Mouse (Mus musculus) stomach, embryonic 15.5 days (tissue): ENCODE data around the gene Dnah9. TPM values are rescaled to one million over a fixed set of nuclear protein-coding genes. Genes with fewer than 3 reads are reported as not detected.
A peak's percentile ranks its signal among the peaks of the same experiment; 100 is the strongest.

ENCODE experiments used
- ATAC-seq: fragments of 200-750 bp; cut with Nextera tagmentation; 2 replicates; pipeline ENCODE4 v1.8.0; 2017; ENCODE audit warnings: low read depth, moderate number of reproducible peaks, moderate TSS enrichment; ENCODE audit not compliant: insufficient read depth, low FRiP score
- H3K27ac ChIP-seq: fragments of 300-500 bp; sonication (generic); 2 replicates; pipeline ENCODE4 v1.5.1; 2015; ENCODE audit warnings: mild to moderate bottlenecking, inconsistent platforms
- H3K27me3 ChIP-seq: fragments of 300-500 bp; sonication (generic); replicated peaks from 2 replicates; pipeline ENCODE4 v1.6.1; 2015; ENCODE audit warnings: inconsistent platforms
- H3K36me3 ChIP-seq: fragments of 300-500 bp; sonication (generic); 2 replicates; pipeline ENCODE4 v1.6.1; 2015; ENCODE audit warnings: inconsistent platforms
- H3K4me1 ChIP-seq: fragments of 300-500 bp; sonication (generic); 2 replicates; pipeline ENCODE4 v1.6.1; 2015; ENCODE audit warnings: inconsistent platforms
- H3K4me2 ChIP-seq: fragments of 300-500 bp; sonication (generic); 2 replicates; pipeline ENCODE4 v1.6.1; 2015; ENCODE audit warnings: mild to moderate bottlenecking, inconsistent platforms
- H3K4me3 ChIP-seq: fragments of 300-500 bp; sonication (generic); replicated peaks from 2 replicates; pipeline ENCODE4 v1.5.1; 2015; ENCODE audit warnings: inconsistent platforms
- H3K9ac ChIP-seq: fragments of 300-500 bp; sonication (generic); 2 replicates; pipeline ENCODE4 v1.6.1; 2015; ENCODE audit warnings: inconsistent platforms
- H3K9me3 ChIP-seq: fragments of 300-500 bp; sonication (generic); 2 replicates; pipeline ENCODE4 v1.6.1; 2016; ENCODE audit warnings: inconsistent platforms
- WGBS: fragments of 180-500 bp; shearing (Covaris S2); methylation state at CpG from one replicate; pipeline ENCODE4 v1.1.7; 2015; 5-methylcytosine and 5-hydroxymethylcytosine counted together
- polyA plus RNA-seq: library from polyadenylated mRNA; unstranded; fragments of >200 nt; fragmentation: Nextera tagmentation; extraction: Ambion mirVana; gene quantifications from 2 replicates; pipeline ENCODE4 v1.2.1, GENCODE M21; 2015

Dnah9 gene
- polyA plus RNA-seq, 1 experiment from 2014 or later, result 0.27 TPM

DNA sequence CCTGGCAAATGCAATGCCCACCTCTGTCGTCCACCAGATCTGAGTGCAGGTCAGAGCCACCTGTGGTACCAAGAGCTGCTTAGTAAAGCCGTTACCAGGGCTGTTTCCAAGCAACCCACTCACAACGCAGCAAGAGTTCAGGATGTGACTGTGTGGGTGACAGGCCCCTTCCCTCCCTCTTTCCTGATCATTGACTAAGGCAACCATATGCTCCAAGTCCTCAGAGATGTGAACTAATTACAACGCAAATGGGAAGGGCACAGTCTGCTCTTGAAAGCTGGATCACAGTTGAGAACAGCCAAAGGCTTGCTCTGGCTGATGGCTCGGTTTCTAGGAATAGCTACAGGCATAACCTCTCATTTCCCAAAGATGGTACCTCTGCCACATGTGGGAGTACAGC is 95.4 kb downstream of the Dnah9 start:
- Histone ChIP-seq H3K4me3 (no peak overlapping the region), H3K27ac (no peak overlapping the region), H3K27me3 (no peaks in the 10 kb centered on the region), H3K4me1 (no peaks in the 10 kb centered on the region), H3K9ac (no peak overlapping the region), H3K4me2 (no peak overlapping the region), H3K9me3 (no peaks in the 10 kb centered on the region), H3K36me3 (no peaks in the 10 kb centered on the region)
- WGBS, result 76% methylated on average over 5 of the region's 5 CpGs
- no peak for ATAC-seq

DNA sequence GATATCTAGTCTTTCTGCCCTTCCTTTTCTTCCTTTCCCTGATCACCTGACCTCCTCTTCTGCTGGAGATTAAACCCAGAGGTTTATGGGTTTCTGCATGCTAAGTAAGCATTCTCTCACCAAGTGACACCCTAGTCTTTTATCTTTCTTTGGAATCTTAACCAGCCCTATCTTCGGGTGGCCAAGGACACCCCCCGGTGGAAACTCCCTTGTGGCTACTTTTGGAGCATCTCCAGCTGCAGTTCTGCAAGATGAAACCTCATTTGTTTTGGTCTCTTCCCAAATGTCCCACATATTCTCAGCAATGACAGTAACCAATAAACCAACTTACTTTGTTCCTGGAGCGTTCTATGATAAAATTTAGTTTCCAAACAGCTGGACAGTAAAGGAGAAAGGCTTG is 109.4 kb downstream of the Dnah9 start:
- no peaks in the 10 kb centered on the region for H3K36me3 ChIP-seq
- H3K27ac ChIP-seq, result no peak overlapping the region
- H3K4me3 ChIP-seq, result no peak overlapping the region
- WGBS, result 55% methylated on average over 3 of the region's 3 CpGs
- H3K4me2 ChIP-seq, result no peak overlapping the region
- no peak overlapping the region for H3K9ac ChIP-seq
- no peaks in the 10 kb centered on the region for H3K4me1 ChIP-seq
- H3K9me3 ChIP-seq, result no peaks in the 10 kb centered on the region
- no peaks in the 10 kb centered on the region for H3K27me3 ChIP-seq
- ATAC-seq, result no peak

DNA sequence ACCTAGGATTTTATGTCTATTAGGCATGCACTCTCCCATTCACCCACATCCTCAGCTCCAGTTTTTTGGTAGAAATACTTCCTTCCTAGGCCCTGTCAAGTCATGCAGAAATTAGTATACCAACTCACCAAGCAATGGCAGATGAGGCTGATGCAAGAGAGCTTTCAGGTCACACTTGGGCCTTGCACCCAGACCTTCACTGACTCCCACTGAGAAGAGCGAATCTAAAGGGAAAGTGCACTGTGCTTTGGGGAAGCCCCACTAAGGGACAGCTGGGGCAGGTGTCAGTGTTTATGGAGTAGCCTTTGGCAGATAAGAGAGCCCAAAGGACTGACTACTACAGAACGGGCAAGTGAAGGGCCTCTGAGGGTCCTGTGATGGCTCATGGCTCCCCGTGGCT is 117.1 kb downstream of the Dnah9 start:
- Histone ChIP-seq H3K9ac (no peak overlapping the region), H3K4me2 (no peak overlapping the region), H3K4me3 (no peak overlapping the region), H3K27me3 (no peaks in the 10 kb centered on the region), H3K36me3 (no peaks in the 10 kb centered on the region), H3K9me3 (no peaks in the 10 kb centered on the region), H3K4me1 (peaks cover 4% of the 10 kb centered on the region), H3K27ac (no peak overlapping the region)
- ATAC-seq, result no peak
- WGBS, result 90% methylated on average over 3 of the region's 3 CpGs

DNA sequence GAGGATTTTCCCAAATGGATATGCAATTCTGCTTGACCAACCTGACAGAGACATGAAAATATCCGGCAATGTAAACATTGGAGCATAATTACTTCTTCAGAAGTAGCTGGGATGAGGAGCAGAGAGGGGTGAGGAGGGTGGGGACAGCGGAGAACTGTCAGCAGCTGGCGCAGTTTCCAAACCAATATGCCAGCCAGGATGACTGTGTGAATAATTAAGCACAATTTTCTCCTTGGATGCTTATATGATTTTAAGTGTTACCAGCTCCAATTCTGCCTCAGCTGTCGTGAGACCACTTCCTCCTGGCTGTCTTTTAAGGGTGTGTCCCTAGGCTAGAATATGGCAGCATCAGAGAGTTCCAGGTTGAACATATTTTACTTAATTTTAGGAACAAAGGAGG is 119.2 kb downstream of the Dnah9 start:
- Histone ChIP-seq H3K9ac (no peak overlapping the region), H3K9me3 (no peaks in the 10 kb centered on the region), H3K27ac (no peak overlapping the region), H3K4me2 (no peak overlapping the region), H3K4me3 (no peak overlapping the region), H3K27me3 (no peaks in the 10 kb centered on the region), H3K4me1 (peaks cover 4% of the 10 kb centered on the region), H3K36me3 (no peaks in the 10 kb centered on the region)
- ATAC-seq, result no peak
- 73% methylated on average over 4 of the region's 4 CpGs for WGBS

DNA sequence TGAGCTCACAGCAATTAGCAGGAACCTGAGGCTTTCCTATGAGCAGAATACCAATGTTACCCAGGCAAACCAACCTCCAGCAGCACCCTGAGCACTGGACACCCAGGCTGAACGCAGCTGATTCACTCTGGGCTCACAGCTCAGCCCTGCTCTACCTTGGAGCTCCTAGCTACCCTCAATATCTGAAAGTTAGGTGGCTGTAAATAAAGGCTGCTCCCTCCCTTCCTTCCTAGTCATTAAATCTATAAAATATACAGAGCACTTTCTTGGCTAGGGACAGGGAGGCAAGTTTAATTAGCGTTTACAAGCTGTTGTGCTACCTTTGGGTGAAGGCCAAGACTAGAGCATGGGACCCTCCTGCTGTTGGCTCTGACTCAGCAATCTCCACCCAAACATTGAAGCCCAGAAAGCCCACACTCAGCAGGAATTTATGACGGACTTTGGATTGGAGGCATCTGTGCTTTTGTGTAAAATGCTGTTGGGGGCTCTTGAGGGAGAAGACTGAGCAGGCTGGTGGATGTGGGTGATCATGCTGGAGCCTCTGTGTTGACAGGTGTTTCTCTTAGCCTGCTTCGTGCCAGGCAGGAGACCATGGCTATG is 121.7 kb downstream of the Dnah9 start:
- no peaks in the 10 kb centered on the region for H3K9me3 ChIP-seq
- peaks cover 4% of the 10 kb centered on the region for H3K4me1 ChIP-seq
- 40% methylated on average over 4 of the region's 4 CpGs for WGBS
- no peak overlapping the region for H3K9ac ChIP-seq
- H3K4me2 ChIP-seq, result no peak overlapping the region
- H3K36me3 ChIP-seq, result no peaks in the 10 kb centered on the region
- peak; percentile 35; the same call in 1 of the 2 replicates for ATAC-seq
- H3K27ac ChIP-seq, result no peak overlapping the region; the same call in 1 of the 2 replicates
- H3K4me3 ChIP-seq, result no peak overlapping the region
- H3K27me3 ChIP-seq, result no peaks in the 10 kb centered on the region

DNA sequence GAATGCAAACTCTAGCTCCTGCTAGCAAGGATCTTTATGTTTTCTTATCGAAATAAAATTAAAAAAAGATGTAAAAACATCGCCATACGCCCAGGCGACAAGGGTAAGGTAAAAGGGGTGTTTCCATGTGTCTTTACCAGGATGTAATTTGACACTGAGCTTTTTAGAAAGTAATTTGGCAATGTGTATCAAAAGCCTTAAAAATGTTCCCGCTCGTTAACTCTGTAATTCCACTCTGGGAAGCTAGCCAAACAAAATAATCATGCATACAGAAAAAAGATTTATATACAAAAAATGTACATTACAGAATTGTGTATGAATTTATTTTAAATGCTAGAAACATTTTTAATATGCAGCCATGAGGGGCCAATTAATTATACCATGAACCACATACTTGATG is 124.7 kb downstream of the Dnah9 start:
- Histone ChIP-seq H3K9me3 (no peaks in the 10 kb centered on the region), H3K27ac (no peak overlapping the region; the same call in 1 of the 2 replicates), H3K9ac (no peak overlapping the region), H3K27me3 (no peaks in the 10 kb centered on the region), H3K4me2 (no peak overlapping the region; the same call in 1 of the 2 replicates), H3K4me1 (peaks cover 4% of the 10 kb centered on the region), H3K4me3 (no peak overlapping the region), H3K36me3 (no peaks in the 10 kb centered on the region)
- ATAC-seq, result no peak
- 32% methylated on average over 6 of the region's 6 CpGs for WGBS

DNA sequence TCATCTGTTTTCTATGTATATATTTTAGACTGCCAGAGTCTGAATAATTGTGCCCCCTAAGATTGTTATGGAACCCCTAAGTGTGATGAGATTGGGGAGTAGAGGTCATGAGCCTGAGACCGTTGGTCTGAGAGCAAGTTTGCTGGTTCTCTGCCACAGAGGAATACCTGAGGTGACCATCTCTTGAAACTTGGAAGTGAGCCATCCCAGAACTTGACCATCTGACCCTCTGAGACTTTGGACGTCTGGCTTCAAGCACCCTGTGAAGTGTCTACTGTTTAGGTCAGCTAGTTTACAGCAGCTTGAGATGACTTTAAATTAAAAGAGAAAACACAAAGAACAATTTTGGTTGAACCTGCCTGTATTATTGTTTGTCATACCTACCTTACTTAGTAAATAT is 125.8 kb downstream of the Dnah9 start:
- H3K27me3 ChIP-seq, result no peaks in the 10 kb centered on the region
- no peak overlapping the region for H3K4me3 ChIP-seq
- no peaks in the 10 kb centered on the region for H3K36me3 ChIP-seq
- H3K27ac ChIP-seq, result no peak overlapping the region
- H3K9me3 ChIP-seq, result no peaks in the 10 kb centered on the region
- H3K4me2 ChIP-seq, result no peak overlapping the region
- ATAC-seq, result no peak
- no peak overlapping the region for H3K9ac ChIP-seq
- WGBS, result 64% methylated on average over 2 of the region's 2 CpGs
- H3K4me1 ChIP-seq, result peaks cover 4% of the 10 kb centered on the region

DNA sequence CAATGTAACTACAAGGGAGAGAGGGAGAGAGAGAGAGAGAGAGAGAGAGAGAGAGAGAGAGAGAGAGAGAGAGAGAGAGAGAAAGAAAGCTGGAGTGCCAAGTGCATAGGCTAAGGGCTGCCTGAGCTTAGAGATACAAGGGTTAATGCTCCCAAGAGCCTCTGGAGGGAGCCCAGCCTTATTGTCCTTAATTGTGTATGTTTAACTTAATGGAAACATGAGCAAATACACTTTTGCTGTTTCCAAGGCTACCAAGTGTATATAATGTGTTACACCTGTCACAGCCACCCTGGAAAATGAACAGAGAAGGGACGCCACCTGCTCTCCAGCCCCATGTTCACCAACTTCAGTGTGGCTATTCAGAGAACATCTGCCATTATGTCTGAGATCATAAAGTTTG is 142.6 kb downstream of the Dnah9 start:
- H3K4me1 ChIP-seq, result no peaks in the 10 kb centered on the region
- H3K9ac ChIP-seq, result no peak overlapping the region
- H3K27me3 ChIP-seq, result no peaks in the 10 kb centered on the region
- WGBS, result 21% methylated on average over 1 of the region's 1 CpGs
- H3K27ac ChIP-seq, result no peak overlapping the region
- no peaks in the 10 kb centered on the region for H3K9me3 ChIP-seq
- H3K4me2 ChIP-seq, result no peak overlapping the region
- H3K36me3 ChIP-seq, result no peaks in the 10 kb centered on the region
- no peak overlapping the region for H3K4me3 ChIP-seq
- peak; percentile 71; the same call in 1 of the 2 replicates for ATAC-seq

DNA sequence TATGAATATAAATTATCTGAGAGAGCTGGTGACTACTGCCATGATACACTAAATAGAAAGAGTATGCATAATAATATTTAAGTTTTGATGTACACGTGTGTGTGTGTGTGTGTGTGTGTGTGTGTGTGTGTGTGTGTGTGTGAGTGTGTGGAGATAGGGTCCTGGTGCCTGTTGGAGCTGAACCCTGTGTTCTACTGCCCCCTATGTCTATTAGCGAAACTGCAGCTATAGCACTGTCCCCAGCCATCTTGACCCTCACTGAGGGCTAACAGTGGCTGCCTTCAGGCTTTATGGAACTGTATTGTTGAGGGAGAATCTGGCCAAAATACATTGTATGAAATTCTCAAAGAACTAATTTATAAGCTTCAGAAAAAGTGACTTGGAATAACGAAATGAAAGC is 192.5 kb downstream of the Dnah9 start:
- no peak overlapping the region for H3K4me2 ChIP-seq
- no peak for ATAC-seq
- no peaks in the 10 kb centered on the region for H3K27me3 ChIP-seq
- H3K27ac ChIP-seq, result no peak overlapping the region
- WGBS, result 58% methylated on average over 3 of the region's 3 CpGs
- no peaks in the 10 kb centered on the region for H3K4me1 ChIP-seq
- no peak overlapping the region for H3K9ac ChIP-seq
- H3K4me3 ChIP-seq, result no peak overlapping the region
- no peaks in the 10 kb centered on the region for H3K36me3 ChIP-seq
- H3K9me3 ChIP-seq, result no peaks in the 10 kb centered on the region

DNA sequence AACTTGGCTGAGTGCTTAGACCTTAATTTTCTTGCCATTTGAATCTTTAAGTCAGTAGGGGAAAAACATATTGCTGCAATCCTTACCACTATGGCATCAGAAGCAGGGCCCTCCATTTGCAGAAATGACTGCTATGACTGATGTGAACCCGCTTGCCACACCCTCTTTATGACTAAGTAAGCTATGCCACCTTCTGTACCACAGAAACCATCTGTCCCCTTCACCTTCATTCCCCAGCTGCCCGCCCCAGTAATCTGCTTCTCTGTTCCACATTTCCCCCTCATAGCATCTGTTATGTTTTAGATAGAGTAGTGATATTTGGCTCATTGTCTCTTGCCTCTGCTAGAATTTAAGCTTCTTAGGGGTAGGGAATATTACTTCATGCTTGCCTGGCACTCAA is 237.6 kb downstream of the Dnah9 start:
- no peak overlapping the region for H3K9ac ChIP-seq
- no peak overlapping the region for H3K27ac ChIP-seq
- no peaks in the 10 kb centered on the region for H3K9me3 ChIP-seq
- H3K4me3 ChIP-seq, result no peak overlapping the region
- H3K4me1 ChIP-seq, result no peaks in the 10 kb centered on the region
- H3K4me2 ChIP-seq, result no peak overlapping the region
- H3K27me3 ChIP-seq, result no peaks in the 10 kb centered on the region
- H3K36me3 ChIP-seq, result no peaks in the 10 kb centered on the region
- 77% methylated on average over 2 of the region's 2 CpGs for WGBS
- ATAC-seq, result no peak

DNA sequence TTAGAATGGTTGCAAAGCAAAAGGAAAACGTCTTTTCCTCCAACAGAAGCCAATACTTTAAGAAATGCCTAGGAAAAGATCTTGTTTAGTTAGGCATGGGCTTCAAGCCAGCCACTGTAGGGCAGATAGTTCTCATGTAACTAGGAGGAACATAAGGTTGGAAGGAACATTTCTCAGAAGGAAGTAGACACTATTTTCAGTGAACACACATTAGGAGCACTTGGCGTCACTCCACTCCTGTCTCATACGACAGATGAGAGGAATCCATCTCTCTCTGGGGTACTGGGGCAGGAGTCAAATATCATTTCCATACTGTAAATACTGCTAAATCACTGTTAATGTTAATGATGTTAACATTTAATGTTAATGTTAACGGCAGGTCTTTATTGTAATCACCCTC is 238.0 kb downstream of the Dnah9 start:
- no peak overlapping the region for H3K9ac ChIP-seq
- H3K4me1 ChIP-seq, result no peaks in the 10 kb centered on the region
- H3K4me3 ChIP-seq, result no peak overlapping the region
- ATAC-seq, result no peak
- H3K27ac ChIP-seq, result no peak overlapping the region
- no peak overlapping the region for H3K4me2 ChIP-seq
- no peaks in the 10 kb centered on the region for H3K9me3 ChIP-seq
- no peaks in the 10 kb centered on the region for H3K36me3 ChIP-seq
- H3K27me3 ChIP-seq, result no peaks in the 10 kb centered on the region
- 43% methylated on average over 4 of the region's 4 CpGs for WGBS

DNA sequence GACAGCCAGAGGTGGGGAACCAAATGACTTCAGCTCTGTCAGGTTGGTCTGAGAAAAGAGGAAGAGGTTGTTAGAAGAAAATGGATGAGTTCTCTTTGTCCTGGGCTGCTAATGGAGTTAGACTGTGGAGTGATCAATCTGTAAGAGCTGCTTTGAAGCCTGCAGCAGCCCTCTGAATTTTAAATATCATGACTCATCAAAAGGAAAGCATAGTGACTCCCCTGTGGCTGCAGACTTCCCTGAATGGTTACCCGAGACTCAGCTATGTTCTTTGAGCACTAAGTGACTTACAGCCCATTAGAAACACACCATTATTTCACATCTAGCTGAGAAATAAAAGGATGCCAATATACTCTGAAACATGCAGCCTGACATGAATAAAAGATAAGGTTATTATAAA is 240.4 kb downstream of the Dnah9 start:
- H3K9ac ChIP-seq, result no peak overlapping the region
- WGBS, result 34% methylated on average over 1 of the region's 1 CpGs
- no peaks in the 10 kb centered on the region for H3K9me3 ChIP-seq
- no peak overlapping the region for H3K27ac ChIP-seq
- no peaks in the 10 kb centered on the region for H3K27me3 ChIP-seq
- no peak for ATAC-seq
- no peaks in the 10 kb centered on the region for H3K4me1 ChIP-seq
- no peak overlapping the region for H3K4me3 ChIP-seq
- H3K36me3 ChIP-seq, result no peaks in the 10 kb centered on the region
- H3K4me2 ChIP-seq, result no peak overlapping the region
